Mouse (Mus musculus) kidney, adult 8-10 months (tissue): ENCODE results near the gene Btbd3.
"Not testable (repeated sequence)": the region's sequence is repeated elsewhere in the genome, so short reads cannot be mapped to it uniquely, and the experiment has no call there.

Experiments used
- DNase-seq, 2 experiments: peaks; one replicate each; pipeline ENCODE4 v3.0.0; 2022

Gene Btbd3

GRCm38 (mm10) chr2:138280225-138280711, 23.9 kb downstream of the Btbd3 start:
- DNase-seq = no peak

GRCm38 (mm10) chr2:138281550-138282201, 25.3 kb downstream of the Btbd3 start:
- peak; percentile 31 to 34 for DNase-seq

DNA sequence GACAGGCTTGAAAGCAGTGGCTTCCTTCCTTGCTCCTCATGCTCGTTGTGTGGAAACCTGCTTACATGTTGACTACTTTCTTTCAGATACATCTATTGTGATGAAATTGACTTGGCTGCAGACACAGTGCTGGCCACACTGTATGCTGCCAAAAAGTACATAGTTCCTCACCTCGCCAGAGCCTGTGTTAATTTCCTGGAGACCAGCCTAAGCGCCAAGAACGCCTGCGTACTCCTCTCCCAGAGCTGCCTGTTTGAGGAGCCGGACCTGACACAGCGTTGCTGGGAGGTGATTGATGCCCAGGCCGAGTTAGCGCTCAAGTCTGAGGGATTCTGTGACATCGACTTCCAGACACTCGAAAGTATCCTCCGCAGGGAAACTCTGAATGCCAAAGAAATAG, 27.0 kb downstream of the Btbd3 start:
- DNase-seq = no peak

- DNase-seq = no peak
Observed at GRCm38 (mm10) chr2:138283856-138284255, 27.5 kb downstream of the Btbd3 start.

DNA sequence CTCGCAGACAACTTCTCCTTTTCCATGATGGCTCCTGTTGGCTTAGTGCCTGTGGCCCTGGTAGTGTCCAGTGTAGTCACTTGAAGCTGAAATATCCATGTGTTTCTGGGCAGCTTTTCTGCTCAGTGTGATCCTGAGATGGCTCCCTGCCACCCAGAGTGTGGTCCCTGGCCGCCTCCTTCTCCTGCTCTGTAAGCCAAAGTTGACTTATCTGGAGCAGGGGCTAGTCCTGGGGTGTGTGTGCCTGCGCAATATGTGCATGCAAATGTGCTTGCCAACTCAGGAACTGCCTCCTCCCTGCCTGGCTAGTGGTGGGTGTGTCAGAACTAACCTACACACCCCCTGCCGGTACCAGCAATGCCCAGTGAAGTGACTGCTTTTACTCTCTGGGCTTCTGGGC, 29.4 kb downstream of the Btbd3 start:
- no peak for DNase-seq

GRCm38 (mm10) chr2:138290154-138290553, 33.8 kb downstream of the Btbd3 start:
- peak; percentile 27 to 49 for DNase-seq

- DNase-seq = peak; percentile 61 to 63
Observed at GRCm38 (mm10) chr2:138294286-138294685, 37.9 kb downstream of the Btbd3 start.

GRCm38 (mm10) chr2:138306236-138306635, 49.9 kb downstream of the Btbd3 start:
- DNase-seq = no peak

GRCm38 (mm10) chr2:138315644-138316043, 59.3 kb downstream of the Btbd3 start:
- no peak for DNase-seq

DNA sequence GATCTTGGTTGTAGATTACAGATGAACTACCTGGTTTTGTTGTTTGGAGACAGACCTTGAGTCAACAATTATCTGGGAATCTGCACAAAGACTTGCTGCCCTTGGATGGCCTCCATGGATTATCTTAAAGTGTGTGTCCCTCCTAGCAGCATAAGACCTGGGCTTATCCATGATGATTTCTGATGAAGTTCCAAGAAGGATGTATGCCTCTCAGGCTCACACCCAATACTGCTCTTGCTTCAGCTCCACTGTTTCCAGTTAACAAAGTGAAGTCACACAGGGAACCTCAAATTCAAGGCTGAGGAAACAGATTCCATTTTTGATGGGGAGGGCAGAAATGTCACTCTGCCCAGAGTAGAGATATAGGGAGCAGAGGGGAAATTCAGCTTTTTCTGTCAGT, 64.0 kb downstream of the Btbd3 start:
- no peak for DNase-seq

GRCm38 (mm10) chr2:138321041-138321481, 64.7 kb downstream of the Btbd3 start:
- no peak for DNase-seq

- no peak for DNase-seq
Observed at GRCm38 (mm10) chr2:138322270-138323114, 66.1 kb downstream of the Btbd3 start.

- DNase-seq = no peak
Observed at GRCm38 (mm10) chr2:138326367-138326766, 70.0 kb downstream of the Btbd3 start.

- DNase-seq = not testable (repeated sequence)
Observed at GRCm38 (mm10) chr2:138334198-138334597, 77.8 kb downstream of the Btbd3 start.

- no peak for DNase-seq
Observed at GRCm38 (mm10) chr2:138337886-138338494, 81.6 kb downstream of the Btbd3 start.

DNA sequence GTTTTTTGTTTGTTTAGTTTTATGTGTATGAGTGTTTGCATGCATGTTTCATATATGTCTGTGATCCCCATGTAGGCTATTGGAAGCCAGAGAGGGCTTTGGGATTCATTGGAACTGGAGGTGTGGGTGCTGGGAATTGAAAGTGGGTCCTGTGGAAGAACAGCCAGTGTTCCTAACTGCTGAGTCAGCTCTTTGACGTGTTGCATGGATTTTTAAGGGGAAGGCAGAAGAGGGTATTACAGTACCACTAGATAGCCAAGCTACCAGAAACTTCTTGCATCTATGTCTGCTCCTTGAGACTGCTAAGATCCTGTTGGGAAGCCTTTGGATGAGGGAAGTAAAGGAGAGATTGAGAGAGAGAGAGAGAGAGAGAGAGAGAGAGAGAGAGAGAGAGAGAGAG, 82.2 kb downstream of the Btbd3 start:
- DNase-seq = no peak

DNA sequence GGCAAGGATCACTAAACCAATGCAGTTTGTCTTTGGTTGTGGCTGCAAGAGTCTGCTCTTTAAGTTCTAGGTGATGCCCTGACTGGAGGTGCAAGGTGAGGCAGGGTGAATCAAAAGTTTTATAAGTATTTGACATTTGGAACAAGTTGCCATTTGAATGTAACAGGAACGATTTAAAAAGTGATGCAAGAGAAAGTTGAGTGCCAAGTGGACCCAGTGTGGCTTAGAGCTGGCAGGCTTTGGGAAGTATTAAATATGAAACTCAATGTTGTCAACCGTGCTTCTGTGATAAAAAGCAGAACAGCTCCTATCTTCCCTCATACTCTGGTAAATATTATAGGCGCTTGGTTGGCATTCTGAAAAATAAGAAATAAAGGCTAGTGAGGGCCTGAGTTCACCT, 99.0 kb downstream of the Btbd3 start:
- DNase-seq = no peak

- no peak for DNase-seq
Observed at GRCm38 (mm10) chr2:138362474-138362873, 106.1 kb downstream of the Btbd3 start.

- peak; percentile 61 to 76 for DNase-seq
Observed at GRCm38 (mm10) chr2:138365391-138365790, 109.0 kb downstream of the Btbd3 start.

- no peak for DNase-seq
Observed at GRCm38 (mm10) chr2:138374556-138374955, 118.2 kb downstream of the Btbd3 start.

DNA sequence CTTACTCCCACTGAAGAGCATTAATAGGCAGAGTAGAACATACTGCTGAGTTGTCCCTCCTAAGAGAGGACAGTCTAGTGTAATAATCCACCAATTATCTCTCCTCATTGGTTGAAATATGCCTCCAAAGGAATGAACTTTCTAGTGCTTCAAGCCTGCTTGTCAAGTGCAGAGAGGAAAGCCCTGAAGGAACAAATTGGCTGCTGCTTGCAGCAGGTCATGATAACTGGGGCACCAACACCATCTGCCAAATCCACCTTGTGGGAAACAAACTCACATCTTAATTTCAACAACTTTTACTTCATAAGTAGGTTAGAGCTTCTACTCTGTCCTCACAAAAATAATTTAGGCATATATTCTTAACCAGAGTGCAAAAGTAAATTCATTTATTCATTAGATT, 122.5 kb downstream of the Btbd3 start:
- no peak for DNase-seq

DNA sequence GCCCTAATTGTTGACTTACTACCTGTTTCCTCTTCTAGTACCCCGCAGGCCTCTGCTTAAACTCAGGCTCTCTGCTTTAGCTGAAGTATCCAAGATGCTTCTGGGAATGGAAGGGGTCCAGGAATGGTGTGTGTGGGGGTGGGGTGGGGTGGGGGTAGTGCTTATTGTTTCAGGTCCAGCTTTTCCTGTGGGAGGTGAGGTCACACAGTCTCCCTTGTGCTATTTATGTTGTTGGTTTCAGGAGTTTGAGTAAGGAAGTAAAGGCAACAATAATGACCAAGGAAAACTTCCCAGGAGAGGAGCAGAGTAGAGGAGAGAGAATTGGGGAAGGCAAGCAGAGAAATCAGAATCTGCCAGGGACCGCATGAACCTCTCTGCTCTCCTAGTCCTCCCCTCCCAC, 128.4 kb downstream of the Btbd3 start:
- DNase-seq = no peak

DNA sequence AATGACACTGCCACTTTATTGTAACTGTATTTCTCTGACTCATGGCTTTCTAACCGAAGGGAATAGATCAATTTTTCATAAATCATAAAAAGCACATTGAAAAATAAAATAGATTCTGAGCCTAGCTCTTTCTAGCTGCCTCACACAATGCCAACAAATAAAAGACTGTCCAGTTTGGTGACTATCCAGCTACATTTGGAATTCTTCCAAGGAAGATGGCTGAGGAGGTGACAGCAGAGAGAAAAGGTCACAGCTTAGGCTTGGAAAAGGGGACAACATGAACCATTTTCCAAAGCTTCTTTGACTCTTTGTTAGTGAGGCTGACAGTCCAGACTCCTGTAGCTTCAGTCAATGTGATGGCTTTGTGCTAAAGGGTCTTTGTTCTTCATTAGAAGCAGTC, 132.2 kb downstream of the Btbd3 start:
- no peak for DNase-seq

- DNase-seq = no peak
Observed at GRCm38 (mm10) chr2:138403046-138403445, 146.7 kb downstream of the Btbd3 start.
